Mouse (Mus musculus) brain, adult 10 weeks (tissue): ENCODE results near the gene Zfp983. TPM values are rescaled to one million over a fixed set of nuclear protein-coding genes. Genes with fewer than 3 reads are reported as not detected.

Source experiments
- polyA plus RNA-seq: library from polyadenylated mRNA; stranded (reverse); fragments of 350-450 nt; fragmentation: Illumina TruSeq; extraction: RNeasy Lipid Tissue Mini Kit (QIAGEN cat#74804); gene quantifications from one replicate; pipeline ENCODE4 v1.2.3, GENCODE M21; 2015; ENCODE audit warnings: low read depth, low replicate concordance

Gene Zfp983
- polyA plus RNA-seq: 18.1 TPM

DNA sequence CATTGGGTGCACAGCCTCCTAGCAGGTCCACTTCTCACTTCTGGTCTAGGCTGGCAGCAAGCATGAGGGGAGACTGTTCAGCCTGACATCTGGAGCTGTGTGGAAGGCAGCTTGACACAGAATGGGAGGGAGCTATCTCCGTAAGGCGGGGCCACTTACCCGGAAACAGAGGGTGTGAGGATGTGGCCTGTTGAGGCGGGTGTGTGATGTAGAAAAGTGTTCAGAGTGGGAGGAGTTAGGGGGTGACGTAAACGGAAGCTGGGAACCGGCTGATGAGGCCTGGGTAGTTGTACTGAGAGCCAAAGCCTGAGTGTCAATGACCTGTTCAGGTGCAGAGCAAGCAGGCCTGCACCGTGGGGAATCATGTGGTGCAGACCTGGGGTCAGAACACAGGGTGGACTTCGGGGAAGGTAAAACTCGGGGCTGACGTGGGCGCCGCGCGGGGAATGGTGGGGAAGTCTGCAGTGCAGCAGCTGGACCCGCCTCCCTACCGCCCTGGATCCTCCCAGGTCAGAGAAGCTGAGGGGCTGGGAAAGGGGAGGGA, at the start of gene Zfp983:
Gene Zfp983 (plus strand): TSS at position 261 of the 544 bp plus-strand sequence.

DNA sequence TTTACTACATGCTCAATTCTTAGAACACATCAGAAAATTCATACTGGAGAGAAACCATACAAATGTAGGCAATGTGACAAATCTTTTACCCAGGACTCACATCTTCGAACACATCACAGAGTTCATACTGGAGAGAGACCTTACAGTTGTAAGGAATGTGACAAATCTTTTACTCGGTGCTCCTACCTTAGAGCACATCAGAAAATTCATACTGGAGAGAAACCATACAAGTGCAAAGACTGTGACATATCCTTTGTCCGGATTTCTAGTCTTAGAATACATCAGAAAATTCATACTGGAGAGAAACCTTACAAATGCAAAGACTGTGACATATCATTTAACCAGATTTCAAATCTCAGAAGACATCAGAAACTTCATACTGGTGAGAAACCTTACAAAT, 41.1 kb downstream of the Zfp983 start, which contains the start of gene Gm10226:
Gene Gm10226 (plus strand): TSS at position 301 of the 400 bp plus-strand sequence.

DNA sequence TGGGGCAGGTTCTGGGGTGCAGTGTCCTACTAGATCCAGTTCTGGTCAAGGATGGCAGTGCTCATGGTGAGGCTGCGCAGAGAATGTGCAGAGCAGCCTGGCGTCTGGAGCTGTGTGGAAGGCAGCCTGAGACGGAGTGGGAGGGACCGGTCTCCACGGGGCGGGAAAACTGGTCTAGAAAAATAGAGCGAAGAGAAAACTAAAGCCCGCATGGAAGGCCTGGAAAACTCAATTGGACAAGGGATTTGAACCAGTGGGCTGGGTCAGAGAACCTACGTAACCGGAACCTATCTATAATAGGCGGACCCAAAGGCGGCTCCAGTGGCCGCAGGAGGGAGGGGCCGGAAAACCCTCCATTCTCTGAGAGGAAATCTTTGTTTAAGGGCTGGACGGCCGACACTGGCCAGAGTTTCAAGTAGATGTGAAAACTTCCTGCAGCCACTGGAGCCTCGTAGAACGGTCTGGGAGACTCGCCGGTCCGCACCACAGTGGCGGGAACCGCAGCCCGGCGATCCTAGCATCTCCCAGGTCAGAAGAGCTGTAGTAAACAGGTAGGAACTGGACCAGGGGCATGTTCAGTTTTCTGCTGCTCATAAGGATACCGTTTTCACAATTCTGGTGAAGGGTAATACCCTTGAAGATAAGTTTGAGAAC, 57.0 kb downstream of the Zfp983 start, which contains the start of gene Zfp760:
Gene Zfp760 (plus strand): TSS at position 399 of the 654 bp plus-strand sequence.

Other genes starting within 250 kb of the Zfp983 start
- 3.0 TPM for gene Zfp54, start 227.4 kb upstream of the Zfp983 start, polyA plus RNA-seq
- 5.8 TPM for gene Zfp51, start 200.2 kb upstream of the Zfp983 start, polyA plus RNA-seq
- gene Zfp53, start 161.6 kb upstream of the Zfp983 start, polyA plus RNA-seq: 5.0 TPM
- gene Zfp52, start 115.1 kb upstream of the Zfp983 start, polyA plus RNA-seq: 5.1 TPM
- gene Zfp948, start 83.6 kb upstream of the Zfp983 start, polyA plus RNA-seq: 14.0 TPM
- gene Gm10226, start 41.2 kb downstream of the Zfp983 start, polyA plus RNA-seq: 5.0 TPM
- gene Zfp760, start 57.1 kb downstream of the Zfp983 start, polyA plus RNA-seq: 8.5 TPM
- 2.7 TPM for gene Zfp229, start 80.2 kb downstream of the Zfp983 start, polyA plus RNA-seq
- gene Zfp820, start 195.1 kb downstream of the Zfp983 start, polyA plus RNA-seq: 0.57 TPM